Mouse (Mus musculus): Measurements from ENCODE around the gene St7.

St7 gene

GRCm38 (mm10) chr6:17913315-17913714 lies 220.6 kb downstream of the St7 start:
- in situ Hi-C loops (cut with MboI; ENCODE audit: low pct_unique_long_range_greater_than_20kb in 1 of 2, low sequenced_read_pairs in 2 of 2, unreplicated experiment in 1 of 2), result no loop called here

GRCm38 (mm10) chr6:17914300-17914699 lies 221.6 kb downstream of the St7 start:
- in situ Hi-C loops (cut with MboI; ENCODE audit: low pct_unique_long_range_greater_than_20kb in 1 of 2, low sequenced_read_pairs in 2 of 2, unreplicated experiment in 1 of 2), result no loop called here

DNA sequence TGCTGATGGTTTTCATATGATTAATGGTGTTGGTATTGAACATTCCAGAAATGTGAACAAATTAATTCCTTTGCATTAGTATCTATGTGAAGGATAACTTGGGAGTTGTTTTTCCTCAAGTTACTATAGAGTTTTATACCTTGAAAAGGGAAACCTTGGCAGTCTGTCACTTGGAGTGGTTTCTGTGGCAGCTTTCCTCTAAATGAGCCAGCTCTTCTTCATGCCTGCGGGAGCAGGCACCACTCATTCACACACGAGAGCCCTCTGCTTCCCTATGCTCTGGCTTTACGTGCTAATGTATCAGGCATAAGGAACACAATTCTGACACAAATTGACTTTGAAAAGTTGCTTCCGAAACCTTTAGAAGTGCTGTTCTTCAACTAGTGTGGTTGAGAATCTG lies 224.5 kb downstream of the St7 start:
- in situ Hi-C loops (cut with MboI; ENCODE audit: low pct_unique_long_range_greater_than_20kb in 1 of 2, low sequenced_read_pairs in 2 of 2, unreplicated experiment in 1 of 2), result no loop called here

DNA sequence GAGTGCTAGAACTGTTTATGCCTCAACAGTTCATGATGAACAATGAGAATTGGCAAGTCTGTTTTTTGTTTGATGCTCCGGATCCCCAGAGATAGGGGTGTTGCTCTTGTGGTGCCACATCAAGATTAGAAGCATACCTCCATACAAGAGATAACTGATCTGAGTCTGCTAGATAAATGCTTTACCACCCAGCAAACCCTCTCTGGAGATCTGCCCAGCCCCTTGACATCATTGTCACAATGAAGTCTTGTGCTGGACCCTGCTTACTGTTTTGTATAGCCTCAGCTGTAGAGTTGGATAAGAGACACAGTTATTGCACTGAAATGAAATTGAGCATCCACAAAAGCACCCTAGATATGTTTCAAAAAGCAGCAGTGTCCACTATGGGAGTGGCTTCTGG lies 229.4 kb downstream of the St7 start:
- in situ Hi-C loops (cut with MboI; ENCODE audit: low pct_unique_long_range_greater_than_20kb in 1 of 2, low sequenced_read_pairs in 2 of 2, unreplicated experiment in 1 of 2), result no loop called here

DNA sequence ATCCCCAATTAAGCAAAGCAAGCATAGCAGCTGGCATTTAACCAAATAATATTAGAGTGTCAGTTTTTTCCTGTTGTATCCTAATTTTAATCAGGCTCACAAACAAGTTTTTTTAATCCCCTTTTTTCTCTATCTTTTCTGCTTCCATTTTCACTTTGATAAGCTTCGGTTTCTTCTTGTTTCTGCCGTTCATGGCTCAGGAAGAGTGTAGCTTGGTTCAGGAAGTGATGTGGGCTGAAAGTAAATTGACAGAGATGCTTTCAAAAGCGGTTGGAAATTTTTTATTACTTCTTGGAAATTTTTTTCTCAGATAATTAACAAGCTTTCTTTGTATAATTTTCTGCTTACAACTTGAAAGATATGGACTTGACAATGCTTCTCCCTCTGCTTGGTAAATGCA lies 230.2 kb downstream of the St7 start:
- in situ Hi-C loops (cut with MboI; ENCODE audit: low pct_unique_long_range_greater_than_20kb in 1 of 2, low sequenced_read_pairs in 2 of 2, unreplicated experiment in 1 of 2), result no loop called here

DNA sequence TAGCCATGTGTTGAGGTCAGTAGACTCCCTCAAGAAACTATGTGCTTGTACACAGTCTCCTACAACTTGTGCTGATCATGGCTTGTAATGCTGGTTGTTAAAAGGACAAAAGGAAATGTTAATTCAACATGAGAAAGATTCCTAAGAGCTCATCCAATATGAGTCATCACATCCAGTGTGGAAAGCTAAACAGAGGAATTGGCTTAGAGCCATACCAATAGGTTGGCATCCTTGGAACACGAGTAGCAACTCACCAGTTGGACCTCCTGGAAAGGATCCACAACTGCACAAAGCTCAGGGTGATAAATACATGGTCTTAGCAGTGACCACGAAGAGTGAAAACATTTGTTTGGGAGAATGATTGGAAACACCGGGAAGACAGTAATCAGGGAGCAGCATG lies 230.6 kb downstream of the St7 start:
- in situ Hi-C loops (cut with MboI; ENCODE audit: low pct_unique_long_range_greater_than_20kb in 1 of 2, low sequenced_read_pairs in 2 of 2, unreplicated experiment in 1 of 2), result no loop called here

- in situ Hi-C loops (cut with MboI; ENCODE audit: low pct_unique_long_range_greater_than_20kb in 1 of 2, low sequenced_read_pairs in 2 of 2, unreplicated experiment in 1 of 2), result no loop called here
These were observed 231.3 kb downstream of the St7 start for GRCm38 (mm10) chr6:17923894-17924505.

DNA sequence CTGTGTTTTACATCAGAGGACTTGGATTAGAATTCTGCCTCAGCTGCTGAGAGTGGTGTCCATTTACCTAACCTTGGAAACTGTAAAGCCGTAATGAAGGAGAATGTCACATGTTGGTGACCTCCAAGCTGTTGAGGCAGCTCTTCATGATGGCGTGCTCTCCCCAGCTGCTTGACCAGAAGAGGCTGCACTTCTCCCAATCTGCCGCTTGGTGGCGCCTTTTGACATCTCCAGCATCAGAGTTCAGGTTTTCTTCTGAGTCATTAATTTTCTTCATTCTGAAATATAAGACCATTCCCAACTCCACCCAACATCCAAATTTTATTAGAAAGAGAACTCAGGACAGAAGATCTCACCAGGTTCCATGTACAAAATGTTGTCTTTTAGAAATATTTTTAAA lies 232.5 kb downstream of the St7 start:
- in situ Hi-C loops (cut with MboI; ENCODE audit: low pct_unique_long_range_greater_than_20kb in 1 of 2, low sequenced_read_pairs in 2 of 2, unreplicated experiment in 1 of 2), result no loop called here

DNA sequence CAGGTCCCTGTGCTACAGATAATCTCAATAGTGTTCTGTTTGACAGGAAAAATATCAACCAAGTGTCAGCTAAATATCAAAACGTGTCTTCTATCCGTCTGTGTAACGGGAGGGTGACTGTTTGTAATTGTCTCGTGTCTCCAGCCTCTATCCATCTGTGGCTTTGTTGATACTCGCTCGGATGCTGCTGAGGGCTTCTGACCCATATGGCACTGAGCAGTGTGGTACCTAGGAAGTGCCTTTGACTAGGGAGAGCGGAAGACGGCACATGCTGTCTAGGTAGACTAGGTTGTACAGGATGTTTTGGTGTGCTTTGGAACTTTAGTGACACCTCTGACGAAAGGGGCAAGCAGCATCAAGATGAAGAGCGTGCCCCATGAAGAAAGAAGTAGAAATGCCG lies 235.0 kb downstream of the St7 start:
- in situ Hi-C loops (cut with MboI; ENCODE audit: low pct_unique_long_range_greater_than_20kb in 1 of 2, low sequenced_read_pairs in 2 of 2, unreplicated experiment in 1 of 2), result no loop called here

- in situ Hi-C loops (cut with MboI; ENCODE audit: low pct_unique_long_range_greater_than_20kb in 1 of 2, low sequenced_read_pairs in 2 of 2, unreplicated experiment in 1 of 2), result no loop called here
These were observed 238.5 kb downstream of the St7 start for GRCm38 (mm10) chr6:17931187-17931586.

DNA sequence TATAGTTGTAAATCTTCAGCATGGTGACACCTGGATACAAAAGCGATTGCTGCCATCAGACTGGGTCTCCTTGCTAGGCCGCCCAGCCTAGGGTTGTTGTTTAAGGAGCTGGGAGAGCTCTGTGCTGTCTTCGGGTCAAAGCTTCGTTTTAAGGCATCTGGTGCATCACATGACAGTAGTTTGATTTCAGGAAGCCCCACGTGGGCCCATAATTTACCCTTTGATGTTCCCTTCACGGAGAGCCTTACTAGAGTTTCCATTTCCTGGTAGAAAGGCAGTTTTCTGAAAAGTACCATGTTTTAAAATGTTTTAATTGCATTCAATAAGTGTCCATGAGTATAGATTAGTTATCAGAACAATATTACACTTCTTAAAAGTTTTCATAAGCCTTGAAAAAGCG lies 239.1 kb downstream of the St7 start:
- in situ Hi-C loops (cut with MboI; ENCODE audit: low pct_unique_long_range_greater_than_20kb in 1 of 2, low sequenced_read_pairs in 2 of 2, unreplicated experiment in 1 of 2), result no loop called here

GRCm38 (mm10) chr6:17932806-17933205 lies 240.1 kb downstream of the St7 start:
- in situ Hi-C loops (cut with MboI; ENCODE audit: low pct_unique_long_range_greater_than_20kb in 1 of 2, low sequenced_read_pairs in 2 of 2, unreplicated experiment in 1 of 2), result no loop called here

DNA sequence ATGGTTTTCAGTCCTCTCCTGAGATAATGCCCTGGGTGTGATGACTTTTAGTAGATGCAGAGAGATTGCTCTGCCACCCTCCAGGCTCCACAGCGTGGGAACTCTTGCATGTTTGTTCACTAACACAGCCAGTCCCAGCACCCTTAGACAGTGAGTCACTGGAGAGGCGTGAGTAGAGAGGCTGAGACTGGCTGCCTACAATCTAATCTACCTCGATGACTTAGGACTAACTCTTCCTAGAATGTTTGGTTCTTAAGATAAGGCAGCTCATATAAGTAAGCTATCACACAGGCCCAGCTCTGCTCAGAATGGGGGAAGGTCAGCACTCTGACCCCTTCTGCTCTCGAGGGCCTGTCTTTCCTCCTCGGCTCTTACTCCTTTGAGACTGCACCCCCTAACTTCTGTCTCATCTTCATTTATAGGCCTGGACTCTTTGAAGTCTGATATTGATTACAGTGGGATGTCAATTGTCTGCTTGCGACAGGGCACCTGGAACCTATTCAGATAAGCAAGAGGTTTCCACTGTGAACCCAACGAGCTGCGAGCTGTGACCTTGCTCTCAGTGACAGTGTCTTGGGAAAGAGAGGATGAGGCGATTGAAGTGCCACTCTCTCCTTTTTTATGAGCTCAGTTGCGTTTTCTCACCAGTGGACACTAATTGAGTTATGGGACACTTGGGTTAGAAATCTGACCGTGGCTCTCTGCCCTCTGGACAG lies 246.1 kb downstream of the St7 start:
- in situ Hi-C loops (cut with MboI; ENCODE audit: low pct_unique_long_range_greater_than_20kb in 1 of 2, low sequenced_read_pairs in 2 of 2, unreplicated experiment in 1 of 2), result no loop called here

DNA sequence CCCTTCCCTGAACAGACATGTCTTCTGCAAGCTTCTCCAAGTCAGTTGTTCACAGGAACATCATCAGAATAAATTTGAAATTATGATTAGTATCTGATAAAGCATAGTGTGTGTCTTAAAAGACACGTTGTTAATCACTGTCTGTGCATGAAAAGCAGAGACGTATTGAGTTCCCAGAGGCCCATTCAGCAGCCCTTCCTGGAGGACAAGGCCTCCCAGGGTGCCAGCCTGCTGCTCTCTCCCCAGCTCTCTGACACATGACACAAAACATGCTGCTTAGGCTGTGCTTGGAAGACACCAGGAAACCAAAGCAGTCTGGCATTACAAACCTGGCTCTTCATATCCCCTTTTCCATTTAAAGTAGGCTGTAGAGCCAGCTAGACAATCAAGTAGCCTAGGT lies 249.2 kb downstream of the St7 start:
- in situ Hi-C loops (cut with MboI; ENCODE audit: low pct_unique_long_range_greater_than_20kb in 1 of 2, low sequenced_read_pairs in 2 of 2, unreplicated experiment in 1 of 2), result no loop called here

DNA sequence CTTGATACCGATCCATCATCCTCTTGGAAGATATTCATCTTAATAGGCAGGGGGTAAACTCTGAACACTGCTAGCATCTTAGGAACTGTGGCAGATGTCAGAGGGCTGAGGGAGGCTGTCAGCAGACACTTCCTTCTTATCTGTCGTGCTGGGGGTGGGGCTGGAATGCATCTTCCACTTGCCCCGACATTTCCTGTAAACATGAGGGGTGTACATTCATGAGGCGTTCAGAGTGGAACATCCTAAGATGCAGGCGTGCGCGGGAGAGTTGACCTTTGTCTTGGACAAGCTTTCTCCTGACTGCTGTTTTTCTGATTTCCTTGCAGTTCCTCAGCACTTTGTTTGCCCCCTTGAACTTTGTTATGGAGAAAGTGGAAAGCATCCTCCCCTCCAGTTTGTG lies 249.6 kb downstream of the St7 start:
- in situ Hi-C loops (cut with MboI; ENCODE audit: low pct_unique_long_range_greater_than_20kb in 1 of 2, low sequenced_read_pairs in 2 of 2, unreplicated experiment in 1 of 2), result no loop called here

- in situ Hi-C loops (cut with MboI; ENCODE audit: low pct_unique_long_range_greater_than_20kb in 1 of 2, low sequenced_read_pairs in 2 of 2, unreplicated experiment in 1 of 2), result no loop called here
These were observed 251.3 kb downstream of the St7 start for GRCm38 (mm10) chr6:17943877-17944617.

- in situ Hi-C loops (cut with MboI; ENCODE audit: low pct_unique_long_range_greater_than_20kb in 1 of 2, low sequenced_read_pairs in 2 of 2, unreplicated experiment in 1 of 2), result no loop called here
These were observed 253.7 kb downstream of the St7 start for GRCm38 (mm10) chr6:17946456-17946855.

DNA sequence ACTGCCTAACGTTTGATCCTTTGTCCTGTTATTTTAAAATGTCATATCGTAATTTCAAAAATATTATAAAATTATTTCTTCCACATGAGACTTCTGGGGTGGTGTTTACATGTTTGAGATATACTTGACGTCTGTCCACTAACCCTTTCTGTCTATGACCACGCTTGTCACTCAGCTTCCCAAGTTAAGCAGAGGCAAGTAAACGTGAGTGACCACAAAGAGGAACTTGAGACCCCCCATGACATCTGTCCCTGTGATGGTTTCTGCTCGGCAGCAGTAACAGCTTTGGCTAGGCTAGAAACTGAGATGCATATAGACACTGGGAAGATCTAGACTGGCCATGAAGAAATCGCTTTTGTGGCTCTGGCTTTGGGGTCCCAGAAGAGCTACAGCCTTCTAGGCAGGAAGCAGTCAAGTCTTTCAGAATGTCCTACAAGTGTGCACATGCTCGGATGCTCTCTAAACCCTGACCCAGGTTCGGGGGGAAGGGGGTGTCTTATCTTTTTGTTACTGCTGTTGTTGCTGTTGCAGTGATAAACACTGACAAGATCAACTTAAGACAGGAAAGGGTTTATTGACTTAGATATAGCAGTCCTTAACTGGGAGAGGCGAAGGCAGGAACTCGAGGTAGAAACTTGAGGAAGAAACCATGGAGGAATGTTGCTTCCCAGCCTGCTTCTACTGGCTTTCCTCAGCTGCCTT lies 254.5 kb downstream of the St7 start:
- in situ Hi-C loops (cut with MboI; ENCODE audit: low pct_unique_long_range_greater_than_20kb in 1 of 2, low sequenced_read_pairs in 2 of 2, unreplicated experiment in 1 of 2), result no loop called here

- in situ Hi-C loops (cut with MboI; ENCODE audit: low pct_unique_long_range_greater_than_20kb in 1 of 2, low sequenced_read_pairs in 2 of 2, unreplicated experiment in 1 of 2), result no loop called here
These were observed 256.4 kb downstream of the St7 start for GRCm38 (mm10) chr6:17949103-17949502.

Measured in mouse embryonic stem cell (cell line).